Mouse (Mus musculus): ENCODE results near the gene Slc3a1. TPM values are rescaled to one million over a fixed set of nuclear protein-coding genes. Genes with fewer than 3 reads are reported as not detected.

The Slc3a1 gene
- polyA plus RNA-seq, 1 experiment from 2014 or later = 0.49 TPM

DNA sequence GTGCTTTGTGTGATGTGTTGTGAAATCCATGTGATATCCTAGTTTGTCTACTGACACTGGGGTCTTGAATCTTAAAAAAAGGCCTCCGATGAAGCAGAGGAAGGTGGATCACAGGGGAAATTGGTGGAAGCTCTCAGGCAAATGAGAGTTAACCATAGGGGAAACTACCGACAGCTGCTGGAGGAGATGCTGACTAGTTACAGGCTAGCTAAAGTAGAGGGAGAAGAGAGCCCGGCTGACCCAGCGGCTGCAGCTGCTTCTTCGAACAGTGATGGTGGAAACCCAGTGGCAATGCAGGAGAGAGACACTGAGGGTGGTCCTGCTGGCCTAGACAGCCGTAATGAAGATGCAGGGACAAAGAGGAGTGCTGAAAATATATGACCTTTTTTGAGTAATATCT, 14.7 kb upstream of the Slc3a1 start:
- Histone ChIP-seq H3K4me1 (replicated peaks; ENCODE audit: control insufficient read depth, insufficient read depth, low read length) (no peaks in the 10 kb centered on the region), H3K4me3 (ENCODE audit: low read depth, low read length) (no peak overlapping the region), H3K4me2 (replicated peaks; ENCODE audit: low read depth, low read length) (no peak overlapping the region), H3K27ac (ENCODE audit: low read depth, low read length) (no peak overlapping the region), H3K27me3 (ENCODE audit: control insufficient read depth, insufficient read depth, low read length) (no peaks in the 10 kb centered on the region), H3K36me3 (ENCODE audit: control insufficient read depth, insufficient read depth, low read length) (no peaks in the 10 kb centered on the region), H3K9me3 (ENCODE audit: control insufficient read depth, low read length) (no peaks in the 10 kb centered on the region), H3K9ac (ENCODE audit: low read depth, low read length) (no peak overlapping the region)
- DNase-seq (ENCODE audit: low spot score) (no peak), ATAC-seq (ENCODE audit: low FRiP score) (no peak)
- 89% methylated on average over 6 of the region's 6 CpGs for WGBS

DNA sequence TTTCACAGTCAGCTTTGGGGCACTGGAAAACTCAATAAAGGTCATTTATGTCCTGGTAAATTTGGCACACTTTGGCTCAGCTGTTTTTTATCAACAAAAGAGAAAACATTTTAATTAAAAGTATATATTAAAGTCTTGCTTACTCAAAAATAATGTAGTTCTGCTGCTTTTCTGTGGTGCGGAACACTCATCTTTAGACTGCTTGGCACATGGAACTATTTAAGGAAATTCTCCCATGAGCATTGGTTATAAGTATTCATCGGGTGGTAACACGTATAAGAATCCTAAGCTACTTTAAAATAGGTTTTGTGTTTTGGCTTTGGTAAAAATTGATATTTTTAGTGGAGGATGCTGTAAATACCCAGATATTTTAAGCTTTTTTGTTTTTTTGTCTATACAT, 13.5 kb upstream of the Slc3a1 start:
- H3K9ac ChIP-seq (ENCODE audit: low read depth, low read length) = no peak overlapping the region
- ATAC-seq (ENCODE audit: low FRiP score) (no peak), DNase-seq (ENCODE audit: low spot score) (no peak)
- H3K4me2 ChIP-seq (replicated peaks; ENCODE audit: low read depth, low read length) = no peak overlapping the region
- no peak overlapping the region for H3K4me3 ChIP-seq (ENCODE audit: low read depth, low read length)
- no peak overlapping the region for H3K27ac ChIP-seq (ENCODE audit: low read depth, low read length)
- WGBS = 96% methylated on average over 3 of the region's 3 CpGs
- H3K27me3 ChIP-seq (ENCODE audit: control insufficient read depth, insufficient read depth, low read length) = no peaks in the 10 kb centered on the region
- H3K9me3 ChIP-seq (ENCODE audit: control insufficient read depth, low read length) = no peaks in the 10 kb centered on the region
- no peaks in the 10 kb centered on the region for H3K4me1 ChIP-seq (replicated peaks; ENCODE audit: control insufficient read depth, insufficient read depth, low read length)
- H3K36me3 ChIP-seq (ENCODE audit: control insufficient read depth, insufficient read depth, low read length) = no peaks in the 10 kb centered on the region

DNA sequence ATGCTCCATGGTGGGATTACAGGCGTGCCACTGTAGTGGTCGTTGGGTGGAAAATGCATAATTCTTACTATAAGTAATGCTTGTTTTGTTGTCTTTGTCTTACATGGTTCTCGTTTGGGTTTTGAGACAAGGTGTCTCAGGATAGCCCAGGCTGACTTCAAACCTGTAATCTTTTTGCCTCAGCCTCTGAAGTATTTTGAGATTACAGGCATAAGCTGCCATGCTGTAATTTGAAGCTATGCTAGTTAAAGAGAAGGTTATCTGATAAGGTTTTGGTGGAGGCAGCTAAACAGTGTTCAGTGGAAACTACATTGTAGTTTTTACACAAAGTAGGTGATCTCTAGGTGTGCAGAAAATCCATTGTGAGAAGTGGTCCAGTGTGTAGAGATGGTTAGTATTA, 9.8 kb upstream of the Slc3a1 start:
- no peak overlapping the region for H3K4me2 ChIP-seq (replicated peaks; ENCODE audit: low read depth, low read length)
- 95% methylated on average over 3 of the region's 3 CpGs for WGBS
- no peaks in the 10 kb centered on the region for H3K4me1 ChIP-seq (replicated peaks; ENCODE audit: control insufficient read depth, insufficient read depth, low read length)
- no peaks in the 10 kb centered on the region for H3K27me3 ChIP-seq (ENCODE audit: control insufficient read depth, insufficient read depth, low read length)
- DNase-seq (ENCODE audit: low spot score) = no peak
- no peaks in the 10 kb centered on the region for H3K9me3 ChIP-seq (ENCODE audit: control insufficient read depth, low read length)
- ATAC-seq (ENCODE audit: low FRiP score) = no peak
- H3K9ac ChIP-seq (ENCODE audit: low read depth, low read length) = no peak overlapping the region
- H3K4me3 ChIP-seq (ENCODE audit: low read depth, low read length) = no peak overlapping the region
- H3K36me3 ChIP-seq (ENCODE audit: control insufficient read depth, insufficient read depth, low read length) = no peaks in the 10 kb centered on the region
- no peak overlapping the region for H3K27ac ChIP-seq (ENCODE audit: low read depth, low read length)

DNA sequence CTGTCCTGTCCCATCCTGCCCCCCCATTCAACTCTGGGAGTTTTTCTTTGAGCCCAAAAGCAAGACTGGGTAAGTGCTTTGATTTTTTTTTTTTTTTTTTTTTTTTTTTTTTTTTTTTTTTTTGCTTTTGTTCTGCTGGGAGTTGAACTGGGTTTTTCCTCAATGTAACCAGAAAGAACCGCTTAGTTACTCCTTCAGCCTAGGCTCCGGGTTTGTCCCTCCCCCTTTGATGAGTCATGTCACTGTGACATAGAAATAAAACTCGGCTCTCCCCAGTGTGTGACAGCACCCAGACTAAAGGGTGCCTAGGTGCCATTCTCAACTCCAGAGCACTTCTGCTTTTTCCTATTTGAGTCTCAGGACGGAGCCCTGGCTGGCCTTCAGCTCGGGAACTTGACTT, 9.4 kb upstream of the Slc3a1 start:
- H3K27me3 ChIP-seq (ENCODE audit: control insufficient read depth, insufficient read depth, low read length) = no peaks in the 10 kb centered on the region
- DNase-seq (ENCODE audit: low spot score) (no peak), ATAC-seq (ENCODE audit: low FRiP score) (no peak)
- H3K4me1 ChIP-seq (replicated peaks; ENCODE audit: control insufficient read depth, insufficient read depth, low read length) = no peaks in the 10 kb centered on the region
- no peak overlapping the region for H3K4me3 ChIP-seq (ENCODE audit: low read depth, low read length)
- no peak overlapping the region for H3K9ac ChIP-seq (ENCODE audit: low read depth, low read length)
- WGBS = 79% methylated on average over 5 of the region's 5 CpGs
- H3K27ac ChIP-seq (ENCODE audit: low read depth, low read length) = no peak overlapping the region
- no peaks in the 10 kb centered on the region for H3K36me3 ChIP-seq (ENCODE audit: control insufficient read depth, insufficient read depth, low read length)
- no peaks in the 10 kb centered on the region for H3K9me3 ChIP-seq (ENCODE audit: control insufficient read depth, low read length)
- H3K4me2 ChIP-seq (replicated peaks; ENCODE audit: low read depth, low read length) = no peak overlapping the region

DNA sequence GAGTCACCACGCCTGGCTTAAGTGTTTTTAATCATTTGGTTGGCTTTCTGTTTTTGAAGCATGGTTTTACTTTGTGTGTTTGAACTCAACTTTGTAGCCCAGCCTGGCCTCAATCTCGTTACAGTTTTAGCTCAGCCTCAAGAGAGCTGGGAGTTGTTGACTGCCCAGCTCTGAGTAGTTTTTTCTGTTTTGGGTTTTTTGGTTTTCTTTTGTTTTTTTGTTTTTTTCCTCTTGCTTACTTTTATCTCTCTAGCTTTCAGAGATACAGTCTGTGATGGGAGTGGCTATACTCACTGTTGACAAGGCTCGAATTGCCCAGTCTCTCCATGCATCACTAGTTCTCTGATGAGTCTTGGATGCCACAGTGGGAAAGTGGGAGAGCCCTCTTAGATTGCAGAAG, 7.8 kb upstream of the Slc3a1 start:
- no peaks in the 10 kb centered on the region for H3K4me1 ChIP-seq (replicated peaks; ENCODE audit: control insufficient read depth, insufficient read depth, low read length)
- no peak overlapping the region for H3K27ac ChIP-seq (ENCODE audit: low read depth, low read length)
- ATAC-seq (ENCODE audit: low FRiP score) = no peak
- no peak for DNase-seq (ENCODE audit: low spot score)
- no peak overlapping the region for H3K4me2 ChIP-seq (replicated peaks; ENCODE audit: low read depth, low read length)
- H3K9ac ChIP-seq (ENCODE audit: low read depth, low read length) = no peak overlapping the region
- no peak overlapping the region for H3K4me3 ChIP-seq (ENCODE audit: low read depth, low read length)
- no peaks in the 10 kb centered on the region for H3K27me3 ChIP-seq (ENCODE audit: control insufficient read depth, insufficient read depth, low read length)
- no peaks in the 10 kb centered on the region for H3K36me3 ChIP-seq (ENCODE audit: control insufficient read depth, insufficient read depth, low read length)
- WGBS = 88% methylated on average over 3 of the region's 3 CpGs
- no peaks in the 10 kb centered on the region for H3K9me3 ChIP-seq (ENCODE audit: control insufficient read depth, low read length)

DNA sequence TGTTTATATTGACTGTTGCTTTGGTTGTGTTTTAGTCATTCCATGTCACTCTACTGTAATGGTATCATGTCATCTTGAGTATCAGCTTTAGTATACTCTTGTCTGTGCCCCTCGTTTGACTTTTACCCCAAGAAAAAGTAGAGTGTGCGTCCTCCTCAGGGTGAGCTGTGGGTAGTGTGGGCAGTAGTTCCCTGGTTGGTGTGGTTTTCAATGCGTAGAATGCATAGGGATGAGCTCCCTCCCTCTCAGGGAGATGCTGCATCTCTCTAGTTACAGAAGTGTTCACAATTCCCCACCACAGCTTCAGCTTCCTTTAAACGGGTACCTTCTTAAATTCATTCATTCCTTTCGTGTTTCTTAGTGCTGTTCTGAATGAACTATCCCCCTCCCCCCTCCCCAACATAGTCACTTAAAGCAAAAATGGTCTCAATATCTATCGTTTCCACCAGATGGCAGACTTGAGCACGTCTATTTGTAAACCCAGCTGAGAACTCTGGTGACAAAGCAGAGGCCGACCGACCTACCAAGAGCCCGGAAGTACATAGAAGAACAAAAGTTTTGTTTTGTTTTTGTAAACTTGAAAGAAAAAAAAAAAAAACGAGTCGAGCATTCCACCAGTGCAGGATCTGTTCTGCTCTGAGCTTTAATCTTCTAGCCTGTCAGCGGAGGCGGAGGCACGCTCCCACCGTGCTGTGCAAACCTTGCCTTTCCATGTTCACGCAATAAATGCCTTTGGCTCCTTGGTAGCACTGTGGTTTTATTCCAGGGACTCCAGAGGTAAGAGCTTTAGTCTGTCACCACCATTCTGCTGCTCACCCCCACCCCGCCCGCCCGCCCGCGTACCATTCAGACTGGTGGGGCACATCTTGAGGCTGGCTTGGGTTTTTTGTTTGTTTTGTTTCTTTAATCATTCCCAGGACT, 4.7 kb upstream of the Slc3a1 start:
- Histone ChIP-seq H3K4me3 (ENCODE audit: low read depth, low read length) (no peak overlapping the region), H3K4me2 (replicated peaks; ENCODE audit: low read depth, low read length) (no peak overlapping the region), H3K27ac (ENCODE audit: low read depth, low read length) (no peak overlapping the region), H3K9ac (ENCODE audit: low read depth, low read length) (no peak overlapping the region), H3K27me3 (ENCODE audit: control insufficient read depth, insufficient read depth, low read length) (no peaks in the 10 kb centered on the region), H3K36me3 (ENCODE audit: control insufficient read depth, insufficient read depth, low read length) (no peaks in the 10 kb centered on the region), H3K9me3 (ENCODE audit: control insufficient read depth, low read length) (no peaks in the 10 kb centered on the region), H3K4me1 (replicated peaks; ENCODE audit: control insufficient read depth, insufficient read depth, low read length) (no peaks in the 10 kb centered on the region)
- 66% methylated on average over 22 of the region's 22 CpGs for WGBS
- DNase-seq (ENCODE audit: low spot score) (peak; percentile 87), ATAC-seq (ENCODE audit: low FRiP score) (peak; percentile 43)

DNA sequence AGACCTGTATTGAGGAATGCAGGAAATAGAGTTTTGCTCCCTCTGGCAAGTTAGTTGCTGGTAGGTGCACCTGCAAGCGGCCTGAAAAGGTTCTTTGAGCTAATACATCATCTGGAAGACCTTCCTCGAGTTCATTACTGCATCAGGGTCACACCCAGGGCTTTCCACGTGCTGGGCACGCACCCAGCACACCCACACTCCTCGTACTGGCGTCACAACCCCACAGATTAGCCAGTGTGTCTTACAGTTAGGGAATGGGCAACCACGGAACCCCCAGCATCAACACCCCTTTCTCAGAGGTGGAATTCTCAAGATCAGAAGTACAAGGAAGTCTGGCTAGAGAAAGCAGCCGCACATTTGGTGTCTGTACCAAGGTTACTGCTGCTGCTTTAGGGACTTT, 3.9 kb upstream of the Slc3a1 start:
- Histone ChIP-seq H3K4me3 (ENCODE audit: low read depth, low read length) (no peak overlapping the region), H3K9me3 (ENCODE audit: control insufficient read depth, low read length) (no peaks in the 10 kb centered on the region), H3K4me2 (replicated peaks; ENCODE audit: low read depth, low read length) (no peak overlapping the region), H3K27ac (ENCODE audit: low read depth, low read length) (no peak overlapping the region), H3K9ac (ENCODE audit: low read depth, low read length) (no peak overlapping the region), H3K36me3 (ENCODE audit: control insufficient read depth, insufficient read depth, low read length) (no peaks in the 10 kb centered on the region), H3K4me1 (replicated peaks; ENCODE audit: control insufficient read depth, insufficient read depth, low read length) (no peaks in the 10 kb centered on the region), H3K27me3 (ENCODE audit: control insufficient read depth, insufficient read depth, low read length) (no peaks in the 10 kb centered on the region)
- WGBS = 92% methylated on average over 8 of the region's 8 CpGs
- ATAC-seq (ENCODE audit: low FRiP score) (no peak), DNase-seq (ENCODE audit: low spot score) (no peak)

DNA sequence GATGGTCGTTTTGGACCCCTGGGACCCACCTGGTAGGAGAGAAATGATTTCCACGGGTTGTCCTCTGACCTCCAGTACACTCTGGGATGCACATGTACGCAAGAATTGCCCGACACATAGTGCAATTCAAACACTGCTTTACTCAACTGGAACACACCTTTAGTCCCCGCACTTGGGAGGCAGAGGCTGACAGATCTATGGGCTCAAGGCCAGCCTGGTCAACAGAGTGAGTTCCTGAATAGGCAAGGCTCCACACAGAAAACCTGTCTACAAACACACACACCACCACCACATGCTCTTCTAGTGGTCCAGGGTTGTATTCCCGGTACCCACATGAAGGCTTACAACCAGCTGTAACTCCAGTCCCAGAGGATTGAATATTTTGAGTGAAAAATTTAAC, 3.0 kb upstream of the Slc3a1 start:
- no peak for DNase-seq (ENCODE audit: low spot score)
- WGBS = 92% methylated on average over 6 of the region's 6 CpGs

DNA sequence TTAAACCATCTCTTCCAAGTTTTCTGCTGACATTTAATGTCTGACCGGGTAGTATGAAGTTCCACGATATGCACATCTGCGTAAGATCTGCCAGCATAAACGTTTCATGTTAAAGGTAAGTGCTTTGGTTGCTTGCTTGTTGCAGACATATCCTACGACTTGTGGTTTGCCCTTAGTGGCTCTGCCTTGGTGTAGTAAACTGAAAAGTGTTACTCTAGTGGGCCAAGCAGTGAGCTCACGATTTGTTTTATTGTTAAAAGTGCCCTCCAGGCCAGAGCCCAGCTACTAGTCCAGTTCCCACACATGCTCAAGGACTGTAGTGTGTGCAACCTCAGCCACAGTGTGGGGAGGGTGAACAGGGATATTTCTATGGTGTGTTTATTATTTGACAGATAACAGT, 1.7 kb upstream of the Slc3a1 start:
- H3K27me3 ChIP-seq (ENCODE audit: control insufficient read depth, insufficient read depth, low read length) = no peaks in the 10 kb centered on the region
- 93% methylated on average over 6 of the region's 6 CpGs for WGBS
- no peaks in the 10 kb centered on the region for H3K9me3 ChIP-seq (ENCODE audit: control insufficient read depth, low read length)
- H3K4me3 ChIP-seq (ENCODE audit: low read depth, low read length) = no peak overlapping the region
- DNase-seq (ENCODE audit: low spot score) (no peak), ATAC-seq (ENCODE audit: low FRiP score) (no peak)
- H3K27ac ChIP-seq (ENCODE audit: low read depth, low read length) = no peak overlapping the region
- H3K9ac ChIP-seq (ENCODE audit: low read depth, low read length) = no peak overlapping the region
- H3K36me3 ChIP-seq (ENCODE audit: control insufficient read depth, insufficient read depth, low read length) = no peaks in the 10 kb centered on the region
- H3K4me1 ChIP-seq (replicated peaks; ENCODE audit: control insufficient read depth, insufficient read depth, low read length) = no peaks in the 10 kb centered on the region
- no peak overlapping the region for H3K4me2 ChIP-seq (replicated peaks; ENCODE audit: low read depth, low read length)

More for the DNA sequence above, 3.0 kb upstream of the Slc3a1 start:
- Histone ChIP-seq H3K4me1 (replicated peaks; ENCODE audit: control insufficient read depth, insufficient read depth, low read length) (no peaks in the 10 kb centered on the region), H3K4me3 (ENCODE audit: low read depth, low read length) (no peak overlapping the region), H3K36me3 (ENCODE audit: control insufficient read depth, insufficient read depth, low read length) (no peaks in the 10 kb centered on the region), H3K27ac (ENCODE audit: low read depth, low read length) (no peak overlapping the region), H3K27me3 (ENCODE audit: control insufficient read depth, insufficient read depth, low read length) (no peaks in the 10 kb centered on the region), H3K4me2 (replicated peaks; ENCODE audit: low read depth, low read length) (no peak overlapping the region), H3K9ac (ENCODE audit: low read depth, low read length) (no peak overlapping the region), H3K9me3 (ENCODE audit: control insufficient read depth, low read length) (no peaks in the 10 kb centered on the region)
- no peak for ATAC-seq (ENCODE audit: low FRiP score)

All from hindbrain, embryonic 11.5 days (tissue).